Mouse (Mus musculus): ENCODE measurements around the gene Apbb2. TPM values are rescaled to one million over a fixed set of nuclear protein-coding genes. Genes with fewer than 3 reads are reported as not detected.

Gene Apbb2
- total and polyA plus RNA-seq, 3 experiments = 0.34 to 0.40 (median 0.34) TPM

GRCm38 (mm10) chr5:66586236-66586745 is 32.3 kb downstream of the Apbb2 start:
- H3K27me3 ChIP-seq (replicated peaks) = no peaks in the 10 kb centered on the region
- no peaks in the 10 kb centered on the region for H3K36me3 ChIP-seq (replicated peaks in 1 of 2; ENCODE audit: control insufficient read depth in 1 of 2, insufficient read depth in 1 of 2, low read length in 1 of 2)
- H3K4me2 ChIP-seq (ENCODE audit: insufficient read depth, low read depth, poor library complexity, severe bottlenecking) = no peak overlapping the region
- no peak for TF ChIP-seq CHD1 (IDR thresholded peaks at IDR 0.05; ENCODE audit: low read depth, low read length)
- TF ChIP-seq BHLHE40 (IDR thresholded peaks at IDR 0.05; ENCODE audit: low read depth, low read length) = no peak
- no peak for TF ChIP-seq E2F4 (IDR thresholded peaks at IDR 0.05; ENCODE audit: insufficient replicate concordance, low read depth, low read length)
- no peak for TF ChIP-seq JUN (IDR thresholded peaks at IDR 0.05; ENCODE audit: insufficient read depth, low read depth, low read length)
- no peak for TF ChIP-seq RAD21 (IDR thresholded peaks at IDR 0.05; ENCODE audit: low read depth, low read length)
- no peak for TF ChIP-seq USF1 (IDR thresholded peaks at IDR 0.05; ENCODE audit: low read depth, low read length)
- no peak for TF ChIP-seq POLR2AphosphoS2 (IDR thresholded peaks at IDR 0.05; ENCODE audit: low read depth, low read length)
- TF ChIP-seq MXI1 (IDR thresholded peaks at IDR 0.05; ENCODE audit: low read depth, low read length) = no peak
- TF ChIP-seq USF2 (conservative IDR thresholded peaks at IDR 0.05; ENCODE audit: low read depth, low read length) = no peak
- no peak for TF ChIP-seq MAZ (IDR thresholded peaks at IDR 0.05; ENCODE audit: low read depth, low read length)
- no peak for TF ChIP-seq ZMIZ1 (IDR thresholded peaks at IDR 0.05; ENCODE audit: low read depth, low read length)
- TF ChIP-seq POLR2A (IDR thresholded peaks at IDR 0.05; ENCODE audit: low read depth, low read length) = no peak
- TF ChIP-seq MYC (IDR thresholded peaks at IDR 0.05; ENCODE audit: low read depth, low read length) = no peak
- H3K9ac ChIP-seq (ENCODE audit: insufficient read depth, low read depth) = no peak overlapping the region
- dilution Hi-C loops (cut with MboI; ENCODE audit: extremely low pct_ligation_motif_present, extremely low pct_unique_long_range_greater_than_20kb, low sequenced_read_pairs) = no loop called here
- no peaks in the 10 kb centered on the region for H3K79me2 ChIP-seq (replicated peaks; ENCODE audit: control insufficient read depth, extremely low read depth, insufficient read depth, poor library complexity, severe bottlenecking)
- H3K27ac ChIP-seq (ENCODE audit: insufficient read depth, low read depth) = no peak overlapping the region
- no peak overlapping the region for H3K4me3 ChIP-seq (replicated peaks in 1 of 3; ENCODE audit: low read depth in 2 of 3, low read length in 2 of 3, poor library complexity in 1 of 3)
- in situ Hi-C loops (cut with MboI; ENCODE audit: low pct_ligation_motif_present, low pct_unique_long_range_greater_than_20kb, low sequenced_read_pairs) = no loop called here
- no peaks in the 10 kb centered on the region for H3K4me1 ChIP-seq (ENCODE audit: control insufficient read depth in 1 of 2, insufficient read depth in 2 of 2)
- no peak for DNase-seq (ENCODE audit: extremely low read depth)
- H3K9me3 ChIP-seq (replicated peaks; ENCODE audit: low read length) = peaks cover 3% of the 10 kb centered on the region

- no peak for TF ChIP-seq NRF1 (IDR thresholded peaks at IDR 0.05; ENCODE audit: low read depth, low read length)
- TF ChIP-seq MXI1 (IDR thresholded peaks at IDR 0.05; ENCODE audit: low read depth, low read length) = no peak
- TF ChIP-seq CHD1 (IDR thresholded peaks at IDR 0.05; ENCODE audit: low read depth, low read length) = no peak
- TF ChIP-seq ZKSCAN1 (IDR thresholded peaks at IDR 0.05; ENCODE audit: borderline replicate concordance, low read depth, low read length) = no peak
- TF ChIP-seq JUN (IDR thresholded peaks at IDR 0.05; ENCODE audit: insufficient read depth, low read depth, low read length) = no peak
- TF ChIP-seq MEF2A (IDR thresholded peaks at IDR 0.05; ENCODE audit: borderline replicate concordance, low read depth, low read length) = no peak
- no peak for TF ChIP-seq KAT2A (IDR thresholded peaks at IDR 0.05; ENCODE audit: insufficient replicate concordance, low read length)
- dilution Hi-C loops (cut with MboI; ENCODE audit: extremely low pct_ligation_motif_present, extremely low pct_unique_long_range_greater_than_20kb, low sequenced_read_pairs) (no loop called here), in situ Hi-C loops (cut with MboI; ENCODE audit: low pct_ligation_motif_present, low pct_unique_long_range_greater_than_20kb, low sequenced_read_pairs) (no loop called here)
- Histone ChIP-seq H3K4me2 (ENCODE audit: insufficient read depth, low read depth, poor library complexity, severe bottlenecking) (no peak overlapping the region), H3K36me3 (replicated peaks in 1 of 2; ENCODE audit: control insufficient read depth in 1 of 2, insufficient read depth in 1 of 2, low read length in 1 of 2) (no peaks in the 10 kb centered on the region), H3K79me2 (replicated peaks; ENCODE audit: control insufficient read depth, extremely low read depth, insufficient read depth, poor library complexity, severe bottlenecking) (no peaks in the 10 kb centered on the region), H3K27me3 (replicated peaks) (no peaks in the 10 kb centered on the region), H3K27ac (ENCODE audit: insufficient read depth, low read depth) (no peak overlapping the region), H3K9ac (ENCODE audit: insufficient read depth, low read depth) (no peak overlapping the region), H3K4me1 (ENCODE audit: control insufficient read depth in 1 of 2, insufficient read depth in 2 of 2) (peaks cover 0 to 5% of the 10 kb centered on the region in 2 experiments; a peak in 2 of 4 replicates), H3K9me3 (replicated peaks; ENCODE audit: low read length) (peaks cover 3% of the 10 kb centered on the region), H3K4me3 (replicated peaks in 1 of 3; ENCODE audit: low read depth in 2 of 3, low read length in 2 of 3, poor library complexity in 1 of 3) (no peak overlapping the region)
- no peak for DNase-seq (ENCODE audit: extremely low read depth)
Measured at GRCm38 (mm10) chr5:66583019-66583406, 35.6 kb downstream of the Apbb2 start.

Measured in CH12.LX (cell line).